Mouse (Mus musculus) heart, adult 11 months (tissue): ENCODE measurements at regions not wholly inside any gene's neighbourhood (a gene's known extent, or its start where the extent isn't known, plus 50 kb on each side); places are given as distances from the start of the nearest gene placed in this dataset.
"Not testable (repeated sequence)": the region's sequence is repeated elsewhere in the genome, so short reads cannot be mapped to it uniquely, and the experiment has no call there.

Experiments used
- DNase-seq: peaks from one replicate; pipeline ENCODE4 v3.0.0; 2022

DNA sequence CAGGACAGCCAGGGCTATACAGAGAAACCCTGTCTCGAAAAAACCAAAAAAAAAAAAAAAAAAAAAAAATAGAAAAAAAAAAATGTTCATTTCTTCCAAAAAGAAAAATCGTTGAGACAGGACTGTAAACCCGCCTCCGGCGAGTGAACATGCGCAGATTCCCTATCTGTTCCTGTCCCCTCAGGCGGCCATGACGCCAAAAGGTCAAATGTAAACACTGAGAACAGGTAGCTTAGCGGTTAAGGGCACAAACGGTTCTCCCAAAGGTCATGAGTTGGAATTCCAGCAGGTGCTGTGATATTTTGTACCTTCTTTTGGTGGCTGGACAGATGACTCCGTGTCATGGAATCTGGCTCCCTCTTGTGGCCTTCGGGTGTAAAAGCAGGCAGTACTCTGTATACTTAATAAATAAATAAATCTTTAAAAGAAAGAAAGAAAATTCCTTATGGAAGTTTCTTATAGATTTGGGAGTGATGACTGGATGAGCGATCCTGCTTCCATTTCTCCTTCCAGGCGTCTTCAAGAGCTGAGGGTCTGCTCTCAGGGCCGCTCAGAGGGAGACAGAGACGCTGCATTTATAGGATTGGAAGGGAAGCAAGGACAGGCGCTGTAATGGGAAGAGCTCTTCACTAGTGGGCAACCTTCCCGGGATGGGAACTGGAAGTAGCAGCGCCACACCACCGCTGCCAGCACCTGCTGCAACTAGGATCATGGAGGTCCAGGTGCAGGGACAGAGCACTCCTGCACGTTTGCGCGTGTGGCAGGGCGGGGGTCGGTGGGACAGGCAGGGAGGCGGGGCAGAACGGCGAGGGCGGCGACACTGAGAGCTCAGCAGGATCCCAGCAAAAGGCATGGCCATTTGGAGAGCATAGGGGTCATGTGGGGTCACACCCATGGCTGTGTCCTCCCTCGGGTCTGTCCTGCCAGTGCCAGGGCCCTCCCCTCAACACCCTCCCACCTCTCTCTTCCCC is 189.2 kb upstream of the Gm10767 start:
- peak; percentile 43 for DNase-seq

DNA sequence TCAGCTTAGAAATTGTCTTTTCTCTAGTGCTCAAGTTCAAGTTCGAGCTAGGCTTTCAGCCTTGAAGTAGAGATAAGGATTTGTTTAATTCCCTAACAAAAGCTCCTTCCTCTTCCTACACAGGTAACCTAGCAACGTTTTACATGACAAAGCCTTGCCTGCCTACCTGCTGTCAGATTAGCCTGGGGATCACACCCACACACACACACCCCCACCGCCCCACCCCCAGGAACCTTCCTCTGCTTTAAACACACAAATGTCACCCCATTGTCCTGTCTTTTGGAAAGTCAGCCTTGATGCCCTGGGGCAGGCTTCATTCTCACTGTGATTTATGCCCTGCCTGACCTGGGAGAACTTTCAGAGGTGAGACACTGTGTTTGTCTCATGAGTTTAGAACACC is 193.7 kb upstream of the Gm10767 start:
- peak; percentile 24 for DNase-seq

DNA sequence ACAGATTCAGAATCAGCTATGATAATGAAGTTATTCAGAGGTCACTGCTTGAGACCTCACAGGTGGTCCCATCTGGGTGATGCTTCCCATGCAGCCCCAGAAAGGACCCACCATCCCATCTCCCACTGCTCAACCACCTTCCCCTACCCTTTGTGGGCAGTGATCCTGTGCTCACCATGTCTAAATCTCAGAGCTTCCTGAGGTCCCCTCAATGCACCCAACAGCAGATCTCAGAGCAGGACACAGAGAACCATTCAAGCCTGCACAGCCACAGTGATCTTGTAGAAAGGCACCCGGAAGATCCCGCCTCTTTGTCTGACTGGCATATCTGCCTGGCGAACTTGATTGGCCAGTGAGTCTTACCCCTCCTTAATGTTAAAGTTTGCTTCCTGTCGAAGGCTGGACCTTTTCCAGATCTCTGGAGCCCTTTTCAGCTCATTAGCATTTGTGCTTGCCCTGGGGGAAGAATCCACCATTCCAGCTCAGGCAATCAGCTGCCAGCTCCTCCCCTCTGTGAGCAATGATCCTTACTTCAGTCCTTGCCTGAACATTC is 206.7 kb upstream of the Gm10767 start:
- DNase-seq = peak; percentile 80

DNA sequence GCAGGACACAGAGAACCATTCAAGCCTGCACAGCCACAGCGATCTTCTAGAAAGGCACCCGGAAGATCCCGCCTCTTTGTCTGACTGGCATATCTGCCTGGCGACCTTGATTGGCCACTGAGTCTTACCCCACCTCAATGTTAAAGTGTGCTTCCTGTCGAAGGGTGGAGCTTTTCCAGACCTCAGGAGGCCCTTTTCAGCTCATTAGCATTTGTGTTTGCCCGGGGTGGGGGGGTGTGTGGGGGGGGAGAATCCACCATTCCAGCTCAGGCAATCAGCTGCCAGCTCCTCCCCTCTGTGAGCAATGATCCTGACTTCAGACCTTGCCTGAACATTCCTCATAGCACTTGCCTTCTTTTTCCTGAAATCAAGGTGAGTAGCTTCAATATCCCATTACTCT is 223.9 kb upstream of the Gm10767 start:
- not testable (repeated sequence) for DNase-seq

GRCm38 (mm10) chr13:66642245-66642644 is 201.3 kb upstream of the 2410141K09Rik start:
- DNase-seq = peak; percentile 87

GRCm38 (mm10) chr13:66625761-66626160 is 184.8 kb upstream of the 2410141K09Rik start:
- DNase-seq = peak; percentile 91

- DNase-seq = not testable (repeated sequence)
Observed at GRCm38 (mm10) chr13:66586041-66586440, 145.1 kb upstream of the 2410141K09Rik start.

GRCm38 (mm10) chr13:66563616-66564015 is 122.7 kb upstream of the 2410141K09Rik start:
- DNase-seq = not testable (repeated sequence)

DNA sequence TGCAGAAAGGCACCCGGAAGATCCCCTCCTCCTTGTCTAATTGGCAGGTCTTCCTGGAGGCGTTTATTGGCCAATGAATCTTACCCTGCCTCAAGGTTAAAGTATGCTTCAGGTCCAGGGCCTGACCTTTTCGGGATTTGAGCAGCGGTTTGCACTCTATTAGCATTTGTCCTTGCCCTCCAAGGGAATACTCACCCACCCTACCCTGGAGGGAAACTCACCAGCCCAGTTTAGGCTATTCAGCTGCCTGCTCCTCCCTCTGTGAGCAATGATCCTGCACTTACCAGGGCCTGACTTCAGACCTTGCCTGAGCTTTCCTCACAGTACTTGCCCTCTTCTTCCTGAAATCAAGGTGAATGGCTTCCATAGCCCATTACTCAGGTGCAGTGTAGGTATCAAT is 115.5 kb upstream of the 2410141K09Rik start:
- peak; percentile 80 for DNase-seq

GRCm38 (mm10) chr13:66547951-66548350 is 107.0 kb upstream of the 2410141K09Rik start:
- DNase-seq = peak; percentile 81

DNA sequence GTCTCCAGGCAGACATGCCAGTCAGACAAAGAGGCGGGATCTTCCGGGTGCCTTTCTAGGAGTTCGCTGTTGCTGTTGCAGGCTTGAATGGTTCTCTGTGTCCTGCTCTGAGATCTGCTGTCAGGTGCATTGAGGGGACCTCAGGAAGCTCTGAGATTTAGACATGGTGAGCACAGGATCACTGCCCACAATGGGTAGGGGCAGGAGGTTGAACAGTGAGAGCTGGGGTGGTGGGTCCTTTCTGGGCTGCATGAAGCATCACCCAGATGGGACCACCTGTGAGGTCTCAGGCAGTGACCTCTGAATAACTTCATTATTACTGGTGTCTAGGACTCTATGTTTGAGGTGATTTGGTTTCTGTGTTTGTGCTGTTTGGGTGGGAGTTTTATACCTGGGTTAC is 78.7 kb upstream of the 2410141K09Rik start:
- DNase-seq = peak; percentile 86
